Mouse (Mus musculus) stomach, embryonic 15.5 days (tissue): ENCODE measurements around the gene Rasd1. TPM values are rescaled to one million over a fixed set of nuclear protein-coding genes. Genes with fewer than 3 reads are reported as not detected.

Source experiments
- ATAC-seq: fragments of 200-750 bp; cut with Nextera tagmentation; 2 replicates; pipeline ENCODE4 v1.8.0; 2017; ENCODE audit warnings: low read depth, moderate number of reproducible peaks, moderate TSS enrichment; ENCODE audit not compliant: insufficient read depth, low FRiP score
- H3K27ac ChIP-seq: fragments of 300-500 bp; sonication (generic); 2 replicates; pipeline ENCODE4 v1.5.1; 2015; ENCODE audit warnings: mild to moderate bottlenecking, inconsistent platforms
- H3K27me3 ChIP-seq: fragments of 300-500 bp; sonication (generic); replicated peaks from 2 replicates; pipeline ENCODE4 v1.6.1; 2015; ENCODE audit warnings: inconsistent platforms
- H3K36me3 ChIP-seq: fragments of 300-500 bp; sonication (generic); 2 replicates; pipeline ENCODE4 v1.6.1; 2015; ENCODE audit warnings: inconsistent platforms
- H3K4me1 ChIP-seq: fragments of 300-500 bp; sonication (generic); 2 replicates; pipeline ENCODE4 v1.6.1; 2015; ENCODE audit warnings: inconsistent platforms
- H3K4me2 ChIP-seq: fragments of 300-500 bp; sonication (generic); 2 replicates; pipeline ENCODE4 v1.6.1; 2015; ENCODE audit warnings: mild to moderate bottlenecking, inconsistent platforms
- H3K4me3 ChIP-seq: fragments of 300-500 bp; sonication (generic); replicated peaks from 2 replicates; pipeline ENCODE4 v1.5.1; 2015; ENCODE audit warnings: inconsistent platforms
- H3K9ac ChIP-seq: fragments of 300-500 bp; sonication (generic); 2 replicates; pipeline ENCODE4 v1.6.1; 2015; ENCODE audit warnings: inconsistent platforms
- H3K9me3 ChIP-seq: fragments of 300-500 bp; sonication (generic); 2 replicates; pipeline ENCODE4 v1.6.1; 2016; ENCODE audit warnings: inconsistent platforms
- WGBS: fragments of 180-500 bp; shearing (Covaris S2); methylation state at CpG from one replicate; pipeline ENCODE4 v1.1.7; 2015; 5-methylcytosine and 5-hydroxymethylcytosine counted together
- polyA plus RNA-seq: library from polyadenylated mRNA; unstranded; fragments of >200 nt; fragmentation: Nextera tagmentation; extraction: Ambion mirVana; gene quantifications from 2 replicates; pipeline ENCODE4 v1.2.1, GENCODE M21; 2015

The Rasd1 gene
- polyA plus RNA-seq, 1 experiment from 2014 or later: 2.8 TPM

GRCm38 (mm10) chr11:59930031-59930430 lies 34.7 kb downstream of the Rasd1 start:
- no peaks in the 10 kb centered on the region for H3K9me3 ChIP-seq
- no peak overlapping the region for H3K4me2 ChIP-seq
- H3K9ac ChIP-seq: no peak overlapping the region
- H3K4me3 ChIP-seq: no peak overlapping the region
- WGBS: 46% methylated on average over 4 of the region's 4 CpGs
- ATAC-seq: no peak
- no peaks in the 10 kb centered on the region for H3K36me3 ChIP-seq
- no peaks in the 10 kb centered on the region for H3K27me3 ChIP-seq
- H3K4me1 ChIP-seq: peaks cover 4% of the 10 kb centered on the region; the same call in 1 of the 2 replicates
- no peak overlapping the region for H3K27ac ChIP-seq

- no peak overlapping the region for H3K4me3 ChIP-seq
- no peaks in the 10 kb centered on the region for H3K4me1 ChIP-seq
- H3K4me2 ChIP-seq: peak overlapping the region; percentile 45
- 6% methylated on average over 7 of the region's 7 CpGs for WGBS
- peak; percentile 71; the same call in 1 of the 2 replicates for ATAC-seq
- H3K27me3 ChIP-seq: no peaks in the 10 kb centered on the region
- no peak overlapping the region; the same call in 1 of the 2 replicates for H3K27ac ChIP-seq
- H3K36me3 ChIP-seq: no peaks in the 10 kb centered on the region
- H3K9ac ChIP-seq: no peak overlapping the region
- H3K9me3 ChIP-seq: no peaks in the 10 kb centered on the region
Measured at GRCm38 (mm10) chr11:59921265-59921664, 43.5 kb downstream of the Rasd1 start.

GRCm38 (mm10) chr11:59920331-59920730 lies 44.4 kb downstream of the Rasd1 start:
- no peaks in the 10 kb centered on the region for H3K4me1 ChIP-seq
- H3K36me3 ChIP-seq: no peaks in the 10 kb centered on the region
- ATAC-seq: no peak
- H3K4me2 ChIP-seq: no peak overlapping the region
- H3K9me3 ChIP-seq: no peaks in the 10 kb centered on the region
- no peaks in the 10 kb centered on the region for H3K27me3 ChIP-seq
- H3K27ac ChIP-seq: no peak overlapping the region
- no peak overlapping the region for H3K9ac ChIP-seq
- 62% methylated on average over 5 of the region's 5 CpGs for WGBS
- no peak overlapping the region for H3K4me3 ChIP-seq

- no peaks in the 10 kb centered on the region for H3K27me3 ChIP-seq
- H3K27ac ChIP-seq: no peak overlapping the region
- no peaks in the 10 kb centered on the region for H3K4me1 ChIP-seq
- H3K4me2 ChIP-seq: no peak overlapping the region
- H3K9ac ChIP-seq: no peak overlapping the region
- H3K36me3 ChIP-seq: no peaks in the 10 kb centered on the region
- H3K9me3 ChIP-seq: no peaks in the 10 kb centered on the region
- H3K4me3 ChIP-seq: no peak overlapping the region
- 57% methylated on average over 3 of the region's 3 CpGs for WGBS
- ATAC-seq: no peak
Measured at GRCm38 (mm10) chr11:59919401-59919800, 45.3 kb downstream of the Rasd1 start.

GRCm38 (mm10) chr11:59918014-59918413 lies 46.7 kb downstream of the Rasd1 start:
- H3K4me3 ChIP-seq: no peak overlapping the region
- H3K27ac ChIP-seq: no peak overlapping the region
- no peaks in the 10 kb centered on the region for H3K9me3 ChIP-seq
- no peaks in the 10 kb centered on the region for H3K4me1 ChIP-seq
- WGBS: 34% methylated on average over 4 of the region's 4 CpGs
- H3K9ac ChIP-seq: no peak overlapping the region
- H3K36me3 ChIP-seq: no peaks in the 10 kb centered on the region
- H3K27me3 ChIP-seq: no peaks in the 10 kb centered on the region
- no peak for ATAC-seq
- H3K4me2 ChIP-seq: no peak overlapping the region

GRCm38 (mm10) chr11:59913702-59914101 lies 51.0 kb downstream of the Rasd1 start:
- WGBS: 76% methylated on average over 4 of the region's 4 CpGs
- H3K9me3 ChIP-seq: no peaks in the 10 kb centered on the region
- no peak overlapping the region for H3K9ac ChIP-seq
- H3K27ac ChIP-seq: no peak overlapping the region
- H3K4me1 ChIP-seq: no peaks in the 10 kb centered on the region
- no peak overlapping the region for H3K4me2 ChIP-seq
- no peaks in the 10 kb centered on the region for H3K27me3 ChIP-seq
- H3K36me3 ChIP-seq: no peaks in the 10 kb centered on the region
- H3K4me3 ChIP-seq: no peak overlapping the region
- ATAC-seq: no peak

Other genes with a start within 250 kb of the Rasd1 start
- 3.8 and 5.1 TPM in 2 replicates for gene Pld6, start 177.3 kb downstream of the Rasd1 start, polyA plus RNA-seq
- 27.8 and 30.6 TPM in 2 replicates for gene Flcn, start 154.9 kb downstream of the Rasd1 start, polyA plus RNA-seq
- gene Nt5m, start 125.5 kb downstream of the Rasd1 start, polyA plus RNA-seq: 31.7 and 35.1 TPM in 2 replicates
- gene Cops3, start 125.1 kb downstream of the Rasd1 start, polyA plus RNA-seq: 175 and 192 TPM in 2 replicates
- gene Med9, start 16.7 kb downstream of the Rasd1 start, polyA plus RNA-seq: 36.6 and 38.4 TPM in 2 replicates
- 8.8 and 9.2 TPM in 2 replicates for gene Pemt, start 81.5 kb upstream of the Rasd1 start, polyA plus RNA-seq
- gene Rai1, start 140.1 kb upstream of the Rasd1 start, polyA plus RNA-seq: 21.7 and 24.4 TPM in 2 replicates